Mouse (Mus musculus): Measurements from ENCODE around the gene Tcf20.

Tcf20 gene

GRCm38 (mm10) chr15:82958253-82958701 lies 29.4 kb downstream of the Tcf20 start:
- DNase-seq: peak; percentile 53 to 61

- no peak for DNase-seq
Measured at GRCm38 (mm10) chr15:82956721-82957120, 31.0 kb downstream of the Tcf20 start.

- peak; percentile 60 to 70 for DNase-seq
Measured at GRCm38 (mm10) chr15:82956310-82956709, 31.4 kb downstream of the Tcf20 start.

- no peak for DNase-seq
Measured at GRCm38 (mm10) chr15:82955286-82955685, 32.4 kb downstream of the Tcf20 start.

GRCm38 (mm10) chr15:82954034-82954433 lies 33.6 kb downstream of the Tcf20 start:
- no peak for DNase-seq

GRCm38 (mm10) chr15:82953096-82953495 lies 34.6 kb downstream of the Tcf20 start:
- no peak for DNase-seq

- DNase-seq: no peak
Measured at GRCm38 (mm10) chr15:82952292-82952705, 35.4 kb downstream of the Tcf20 start.

- no peak for DNase-seq
Measured at GRCm38 (mm10) chr15:82950246-82950645, 37.4 kb downstream of the Tcf20 start.

- peak; percentile 71 to 74 for DNase-seq
Measured at GRCm38 (mm10) chr15:82947431-82947830, 40.2 kb downstream of the Tcf20 start.

GRCm38 (mm10) chr15:82944479-82945195 lies 43.0 kb downstream of the Tcf20 start:
- no peak for DNase-seq

- no peak for DNase-seq
Measured at GRCm38 (mm10) chr15:82941733-82942132, 45.9 kb downstream of the Tcf20 start.

- no peak for DNase-seq
Measured at GRCm38 (mm10) chr15:82940494-82941214, 47.0 kb downstream of the Tcf20 start.

- DNase-seq: peak in 1 of 2 experiments; percentile 72
Measured at GRCm38 (mm10) chr15:82938155-82938569, 49.5 kb downstream of the Tcf20 start.

- no peak for DNase-seq
Measured at GRCm38 (mm10) chr15:82937428-82937992, 50.2 kb downstream of the Tcf20 start.

GRCm38 (mm10) chr15:82934971-82935370 lies 52.7 kb downstream of the Tcf20 start:
- no peak for DNase-seq

- DNase-seq: peak; percentile 63 to 76
Measured at GRCm38 (mm10) chr15:82932936-82933650, 54.6 kb downstream of the Tcf20 start.

- no peak for DNase-seq
Measured at GRCm38 (mm10) chr15:82931436-82931835, 56.2 kb downstream of the Tcf20 start.

- peak; percentile 70 to 74 for DNase-seq
Measured at GRCm38 (mm10) chr15:82929595-82929994, 58.1 kb downstream of the Tcf20 start.

GRCm38 (mm10) chr15:82928844-82929243 lies 58.8 kb downstream of the Tcf20 start:
- no peak for DNase-seq

- DNase-seq: no peak
Measured at GRCm38 (mm10) chr15:82928023-82928422, 59.6 kb downstream of the Tcf20 start.

- peak in 1 of 2 experiments; percentile 49 for DNase-seq
Measured at GRCm38 (mm10) chr15:82927057-82927456, 60.6 kb downstream of the Tcf20 start.

- no peak for DNase-seq
Measured at GRCm38 (mm10) chr15:82924679-82925425, 62.8 kb downstream of the Tcf20 start.
